ENCODE assay signal across 8 mouse cellular contexts in the genomic region with DNA sequence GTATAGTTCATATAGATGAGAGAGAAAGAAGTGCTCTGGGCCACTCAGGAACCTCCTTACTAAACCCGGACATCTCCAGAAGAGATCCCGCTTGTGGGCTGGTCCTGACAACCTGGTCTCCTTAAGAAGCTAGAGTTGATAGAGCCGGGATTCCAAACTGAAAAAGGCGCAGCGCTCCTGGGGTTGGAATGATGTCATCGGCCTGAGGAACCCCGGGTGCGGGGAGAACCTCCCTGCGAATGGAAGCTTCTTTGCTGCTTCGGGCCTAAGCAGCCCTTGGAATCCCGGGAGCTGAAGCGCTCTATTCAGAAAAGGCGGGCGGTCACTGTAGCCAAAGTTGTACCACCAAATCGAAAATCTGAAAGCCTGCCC. TPM values are rescaled to one million over a fixed set of nuclear protein-coding genes. Genes with fewer than 3 reads are reported as not detected.
DNase-seq lines count a peak whose midpoint lies in the region; ATAC-seq and TF ChIP-seq lines count a peak whose summit lies in the region.

No protein-coding gene starts in this region.

- TF ChIP-seq CTCF in Patski (IDR thresholded peaks at IDR 0.05): no peak
- no peak for TF ChIP-seq CTCF in forebrain, postnatal 0 days (IDR thresholded peaks at IDR 0.05; ENCODE audit: low read depth)

- CTCF ChIA-PET in Patski (lab: Charles Lee): interaction anchor here (1.0 to 1.4 kb wide), 3 partner anchors 40 to 81 kb away, joined by 3 to 4 read pairs (median 3); no protein-coding TSS in a partner anchor

- H3K27ac ChIP-seq in kidney, embryonic 16.5 days (ENCODE audit: low read length): peak overlapping the region; percentile 91
- peak overlapping the region; percentile 84 for H3K27ac ChIP-seq in forebrain, postnatal 0 days (ENCODE audit: low read depth, low read length)
- peak overlapping the region; percentile 96 for H3K27ac ChIP-seq in midbrain, embryonic 10.5 days (replicated peaks)

- peaks cover 16% of the 10 kb centered on the region for H3K4me1 ChIP-seq in kidney, embryonic 16.5 days (ENCODE audit: insufficient read depth, low read length)
- H3K4me1 ChIP-seq in forebrain, postnatal 0 days (ENCODE audit: insufficient read depth): peaks cover 24% of the 10 kb centered on the region
- H3K4me1 ChIP-seq in midbrain, embryonic 10.5 days: peaks cover 21% of the 10 kb centered on the region

- in situ Hi-C loops in Patski (cut with MboI; ENCODE audit: low pct_unique_long_range_greater_than_20kb): loop anchor here (5.0 kb wide), 1 partner anchor 37 kb away; no protein-coding TSS in a partner anchor

- no peak for DNase-seq in kidney, postnatal 4 days
- peak; percentile 65 for DNase-seq in Patski (ENCODE audit: low read depth, low spot score)
- DNase-seq in forebrain, postnatal 0 days: no peak
- no peak for DNase-seq in midbrain, embryonic 10.5 days (ENCODE audit: low spot score)
- DNase-seq in right cerebral cortex, postnatal 4 days: no peak
- no peak for DNase-seq in gastrocnemius, postnatal 4 days (ENCODE audit: low spot score in 2 of 2)
- no peak for DNase-seq in Muller cell, postnatal 12 days (ENCODE audit: inconsistent ontology term)

- H3K36me3 ChIP-seq in kidney, embryonic 16.5 days (ENCODE audit: insufficient read depth, low read length): no peaks in the 10 kb centered on the region
- no peaks in the 10 kb centered on the region for H3K36me3 ChIP-seq in forebrain, postnatal 0 days (ENCODE audit: insufficient read depth)
- H3K36me3 ChIP-seq in midbrain, embryonic 10.5 days: peaks cover 8% of the 10 kb centered on the region

- no peaks in the 10 kb centered on the region for H3K9me3 ChIP-seq in kidney, embryonic 16.5 days (ENCODE audit: low read length)
- no peaks in the 10 kb centered on the region for H3K9me3 ChIP-seq in forebrain, postnatal 0 days (ENCODE audit: low read length)
- H3K9me3 ChIP-seq in midbrain, embryonic 10.5 days (replicated peaks): peaks cover 12% of the 10 kb centered on the region; the same call in 1 of the 2 replicates

- POLR2A ChIA-PET in Patski (lab: Charles Lee): interaction anchor here (0.6 to 2.6 kb wide), 2 partner anchors 57 to 61 kb away, joined by 3 to 10 read pairs; no protein-coding TSS in a partner anchor

- no peaks in the 10 kb centered on the region for H3K27me3 ChIP-seq in kidney, embryonic 16.5 days (ENCODE audit: insufficient read depth, low read length)
- peaks cover 3% of the 10 kb centered on the region for H3K27me3 ChIP-seq in Patski
- no peaks in the 10 kb centered on the region for H3K27me3 ChIP-seq in forebrain, postnatal 0 days (ENCODE audit: insufficient read depth, low read length)
- H3K27me3 ChIP-seq in midbrain, embryonic 10.5 days (ENCODE audit: low read depth, poor library complexity, severe bottlenecking): no peaks in the 10 kb centered on the region

- WGBS in kidney, embryonic 16.5 days: 2% methylated on average over 15 of the region's 15 CpGs
- WGBS in forebrain, postnatal 0 days: 2% methylated on average over 15 of the region's 15 CpGs
- WGBS in midbrain, embryonic 10.5 days: 4% methylated on average over 15 of the region's 15 CpGs

- H3K9ac ChIP-seq in kidney, embryonic 16.5 days (replicated peaks; ENCODE audit: low read length): peak overlapping the region; percentile 75
- peak overlapping the region; percentile 86 for H3K9ac ChIP-seq in forebrain, postnatal 0 days

- H3K4me2 ChIP-seq in kidney, embryonic 16.5 days (replicated peaks; ENCODE audit: low read depth, low read length): peak overlapping the region; percentile 93
- peak overlapping the region; percentile 72 for H3K4me2 ChIP-seq in forebrain, postnatal 0 days (ENCODE audit: low read depth)

- peak overlapping the region; percentile 96 for H3K4me3 ChIP-seq in kidney, embryonic 16.5 days (ENCODE audit: low read length)
- H3K4me3 ChIP-seq in forebrain, postnatal 0 days (ENCODE audit: low read depth, low read length): peak overlapping the region; percentile 86
- H3K4me3 ChIP-seq in midbrain, embryonic 10.5 days: peak overlapping the region; percentile 84

- ATAC-seq in kidney, embryonic 16.5 days (ENCODE audit: low FRiP score, low TSS enrichment): no peak
- peak; percentile 51 for ATAC-seq in Patski
- no peak for ATAC-seq in forebrain, postnatal 0 days

RNA-seq across cellular contexts. Expression of a gene that starts 0.5 kb away (rescaled TPM):
- polyA plus RNA-seq in kidney, embryonic 16.5 days (2015; fragmentation: Nextera tagmentation; extraction: Ambion mirVana): 65.1 and 68.4 TPM in 2 replicates
- polyA plus RNA-seq in Patski (2021): 113 TPM
- 204 and 237 TPM in 2 replicates for total RNA-seq in forebrain, postnatal 0 days (2014; rRNA removed)
- polyA plus RNA-seq in forebrain, postnatal 0 days (2015; fragmentation: Nextera tagmentation; extraction: Ambion mirVana): 130 and 151 TPM in 2 replicates
- polyA plus RNA-seq in midbrain, embryonic 10.5 days (2016; fragmentation: Nextera tagmentation; extraction: Ambion mirVana): 83.2 and 86.2 TPM in 2 replicates
- total RNA-seq in gastrocnemius, postnatal 4 days (2021): 100 to 1,000 TPM; 196 to 210 TPM

RNA-seq across cellular contexts. Expression of a gene that starts 54.6 kb away (rescaled TPM):
- polyA plus RNA-seq in kidney, embryonic 16.5 days (2015; fragmentation: Nextera tagmentation; extraction: Ambion mirVana): 12.3 and 13.6 TPM in 2 replicates
- polyA plus RNA-seq in Patski (2021): 32.0 TPM
- 154 and 160 TPM in 2 replicates for total RNA-seq in forebrain, postnatal 0 days (2014; rRNA removed)
- polyA plus RNA-seq in forebrain, postnatal 0 days (2015; fragmentation: Nextera tagmentation; extraction: Ambion mirVana): 71.5 and 84.5 TPM in 2 replicates
- polyA plus RNA-seq in midbrain, embryonic 10.5 days (2016; fragmentation: Nextera tagmentation; extraction: Ambion mirVana): 19.9 and 28.5 TPM in 2 replicates
- 10 to 100 TPM; 12.7 to 12.8 TPM for total RNA-seq in gastrocnemius, postnatal 4 days (2021)
